Mouse (Mus musculus) gastrocnemius, adult 18-20 months (tissue): ENCODE measurements around the gene Myo6. TPM values are rescaled to one million over a fixed set of nuclear protein-coding genes. Genes with fewer than 3 reads are reported as not detected.
"Not testable (repeated sequence)": the region's sequence is repeated elsewhere in the genome, so short reads cannot be mapped to it uniquely, and the experiment has no call there.

ENCODE experiments used
- DNase-seq: peaks from one replicate; pipeline ENCODE4 v3.0.0; 2021; ENCODE audit warnings: low spot score
- total RNA-seq, 2 experiments: library from RNA; stranded (reverse); gene quantifications; 2 replicates each; pipeline ENCODE4 v1.2.3; 2021

Myo6 gene
- total RNA-seq, 2 experiments from 2014 or later = 7.1 to 8.8 TPM

DNA sequence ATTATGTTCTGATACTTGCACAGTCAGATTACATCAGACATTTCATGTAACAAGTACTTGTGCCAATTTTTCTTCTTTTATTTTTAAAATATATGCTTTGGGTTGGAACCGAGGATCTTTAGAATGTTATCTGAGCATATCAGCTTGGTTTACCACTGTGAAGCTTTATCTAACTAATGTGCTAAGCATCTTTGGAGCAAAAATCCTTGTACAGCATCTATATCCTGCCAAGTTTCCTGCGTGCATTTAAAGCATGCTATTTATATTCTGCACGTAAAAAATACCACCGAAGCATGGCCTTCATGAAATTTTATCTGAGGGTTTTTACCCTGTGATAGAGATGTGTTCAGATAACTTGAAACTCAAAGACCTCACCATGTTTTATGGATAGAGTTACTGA, 131.3 kb downstream of the Myo6 start:
- DNase-seq = no peak

DNA sequence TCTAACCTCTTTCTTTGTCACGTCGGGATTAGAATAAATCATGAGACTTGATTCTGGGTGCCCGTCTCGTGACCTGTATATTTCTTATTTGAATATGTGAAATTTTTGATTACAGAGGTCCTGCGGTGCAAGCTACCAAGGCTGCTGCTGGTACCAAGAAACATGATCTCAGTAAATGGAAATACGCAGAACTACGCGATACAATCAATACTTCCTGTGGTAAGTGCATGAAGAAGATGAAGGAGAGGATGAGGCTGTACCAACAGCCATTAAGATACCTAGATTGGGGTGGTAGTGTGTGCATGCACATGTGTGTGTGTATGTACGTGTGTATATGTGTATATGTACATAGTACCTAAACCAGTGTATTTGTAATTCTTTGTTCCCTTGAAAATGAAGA, 134.2 kb downstream of the Myo6 start:
- DNase-seq = no peak

DNA sequence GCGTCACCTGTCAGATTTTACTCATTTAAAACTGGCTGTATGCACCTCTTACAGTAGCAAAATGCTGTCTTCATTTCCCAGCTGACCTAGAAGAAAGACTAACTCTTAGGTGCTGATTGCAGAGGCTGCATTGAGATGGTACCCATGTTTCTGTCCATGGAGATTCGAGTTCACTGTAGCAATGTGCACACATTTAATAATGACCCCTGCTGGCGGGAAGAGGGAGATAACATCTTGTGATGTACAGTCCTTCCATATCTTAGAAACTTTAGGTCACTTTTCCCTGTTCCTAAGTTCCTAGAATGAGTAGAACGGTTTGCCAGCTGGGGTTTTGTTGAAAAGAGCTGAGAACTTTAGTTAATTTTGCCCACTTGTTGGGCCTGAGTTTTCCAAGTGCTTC, 138.7 kb downstream of the Myo6 start:
- DNase-seq = peak; percentile 4

DNA sequence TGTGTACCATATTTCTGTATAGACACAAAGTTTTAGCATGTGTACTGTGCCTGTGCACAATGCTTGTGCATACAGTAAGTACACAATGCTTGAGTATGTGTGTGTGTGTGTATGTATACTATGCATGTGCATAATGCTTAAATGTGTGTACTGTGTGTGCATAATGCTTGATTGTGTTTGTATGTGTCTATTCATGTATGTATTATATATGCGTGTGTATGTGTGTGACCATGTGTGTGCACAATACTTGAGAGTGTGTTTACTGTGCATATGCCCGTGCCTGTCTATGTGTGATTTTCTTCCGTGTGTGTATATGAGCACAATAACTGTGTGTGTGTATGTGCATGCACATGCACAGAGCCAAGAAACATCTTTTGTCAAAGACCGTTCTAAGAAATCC, 141.6 kb downstream of the Myo6 start:
- DNase-seq = no peak

DNA sequence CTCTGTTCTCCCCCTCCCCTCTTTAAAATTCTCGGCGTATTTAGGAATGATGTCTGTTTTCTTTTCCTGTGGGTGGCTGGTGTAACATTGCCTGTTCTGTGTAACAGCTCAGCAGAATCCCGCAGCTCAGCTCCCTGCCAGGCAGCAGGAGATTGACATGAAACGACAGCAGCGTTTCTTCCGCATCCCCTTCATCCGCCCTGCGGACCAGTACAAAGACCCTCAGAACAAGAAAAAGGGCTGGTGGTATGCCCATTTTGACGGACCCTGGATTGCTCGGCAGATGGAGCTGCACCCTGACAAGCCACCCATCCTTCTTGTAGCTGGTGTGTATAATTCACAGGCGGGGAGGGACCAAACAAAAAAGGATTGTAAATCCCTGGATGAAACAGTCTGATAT, 142.0 kb downstream of the Myo6 start:
- no peak for DNase-seq

DNA sequence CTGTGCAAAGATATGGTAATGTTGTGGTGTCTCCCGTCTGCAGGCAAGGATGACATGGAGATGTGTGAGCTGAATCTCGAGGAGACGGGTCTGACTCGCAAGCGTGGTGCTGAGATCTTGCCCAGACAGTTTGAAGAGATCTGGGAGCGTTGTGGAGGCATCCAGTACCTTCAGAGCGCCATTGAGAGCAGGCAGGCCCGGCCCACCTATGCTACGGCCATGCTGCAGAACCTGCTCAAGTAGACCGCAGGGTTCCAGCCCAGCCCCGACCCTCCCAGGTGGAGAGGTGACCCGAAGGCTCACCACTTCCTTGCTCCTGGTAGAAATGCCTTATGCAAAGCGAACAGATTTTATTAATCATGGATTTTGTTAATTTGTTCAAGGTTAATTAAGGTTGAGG, 142.8 kb downstream of the Myo6 start:
- no peak for DNase-seq

DNA sequence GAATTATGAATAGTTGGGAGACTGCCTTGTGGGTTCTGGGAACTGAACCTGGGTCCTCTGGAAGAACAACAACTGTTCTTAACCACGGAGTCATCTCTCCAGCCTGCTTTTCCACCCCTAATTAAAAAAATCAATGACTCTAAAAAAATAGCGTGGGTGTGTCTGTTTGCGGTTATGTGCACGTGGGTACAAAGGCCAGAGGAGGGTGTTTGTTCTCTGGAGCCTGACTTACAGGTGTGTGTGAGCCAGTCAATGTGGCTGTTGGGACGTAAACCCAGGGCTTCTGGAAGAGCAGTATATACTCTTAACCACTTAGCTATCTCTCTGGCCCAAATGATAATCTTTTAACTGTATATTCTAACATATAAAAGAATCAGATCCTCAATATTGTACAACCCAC, 148.8 kb downstream of the Myo6 start:
- no peak for DNase-seq

DNA sequence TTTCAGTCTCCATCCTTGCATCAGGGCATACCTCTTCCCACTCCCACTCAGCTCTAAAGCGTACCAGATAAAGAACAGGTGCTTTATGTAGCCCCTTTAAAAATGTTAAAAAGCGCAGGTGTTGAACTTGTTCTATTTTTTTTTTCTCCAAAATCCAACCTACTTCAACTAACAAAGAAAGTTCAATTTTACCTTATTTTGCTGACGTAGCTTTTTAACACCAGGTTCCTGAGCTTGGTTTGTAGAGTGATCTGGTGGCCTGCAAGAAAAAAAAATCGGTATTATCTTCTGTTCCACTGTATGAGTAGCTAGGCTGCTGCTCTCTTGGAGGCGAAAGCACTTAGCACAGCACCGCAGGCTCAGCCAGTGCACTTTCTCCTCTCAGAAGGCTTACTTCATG, 151.1 kb downstream of the Myo6 start:
- no peak for DNase-seq

DNA sequence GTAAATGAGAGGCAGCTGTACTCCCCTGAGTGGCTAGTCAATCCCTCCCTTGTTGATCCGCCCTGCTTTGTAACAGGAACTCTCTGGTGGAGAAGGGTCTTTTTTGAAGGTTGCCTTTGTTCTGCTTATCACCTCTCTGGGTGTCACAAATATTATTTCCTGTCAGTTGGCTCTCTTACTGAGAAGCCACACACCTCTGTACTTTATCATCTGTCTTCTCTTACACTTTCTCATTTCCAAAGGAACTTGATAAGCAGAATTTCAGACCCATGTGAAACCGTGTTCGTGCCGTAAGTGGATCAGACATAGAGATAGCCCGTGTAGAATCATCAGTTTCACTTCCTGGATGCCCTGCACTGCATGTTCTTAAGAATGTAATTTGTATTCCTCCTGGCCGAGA, 153.2 kb downstream of the Myo6 start:
- no peak for DNase-seq

DNA sequence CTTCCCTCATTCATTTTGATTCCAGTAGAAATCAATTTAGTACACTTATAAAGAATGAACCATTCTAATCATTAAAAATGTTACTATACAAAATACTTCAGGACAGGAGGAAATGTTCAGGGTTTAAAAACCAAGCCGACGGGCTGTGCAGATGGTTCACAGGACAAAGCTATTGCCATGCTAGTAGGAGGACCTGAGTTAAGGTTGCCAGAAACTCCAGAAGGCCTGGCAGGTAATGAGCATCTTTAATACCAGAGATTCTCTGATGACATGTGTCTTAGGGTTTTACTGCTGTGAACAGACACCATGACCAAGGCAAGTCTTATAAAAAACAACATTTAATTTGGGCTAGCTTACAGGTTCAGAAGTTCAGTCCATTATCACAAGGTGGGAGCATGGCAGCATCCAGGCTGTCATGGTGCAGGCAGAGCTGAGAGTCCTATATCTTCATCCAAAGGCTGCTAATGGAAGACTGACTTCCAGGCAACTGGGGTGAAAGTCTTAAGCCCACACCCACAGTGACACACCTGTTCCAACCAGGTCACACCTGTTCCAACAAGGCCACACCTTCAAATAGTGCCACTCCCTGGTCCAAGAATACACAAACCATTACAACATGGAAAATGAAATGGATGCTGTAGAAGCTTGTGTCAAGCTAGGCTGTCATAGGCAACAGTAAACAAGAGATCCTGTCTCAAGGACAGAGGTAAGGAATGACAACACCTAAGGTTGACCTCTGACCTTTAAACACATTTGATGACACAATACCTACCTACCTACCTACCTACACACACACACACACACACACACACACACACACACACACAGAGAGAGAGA, 156.4 kb downstream of the Myo6 start:
- DNase-seq = not testable (repeated sequence)

DNA sequence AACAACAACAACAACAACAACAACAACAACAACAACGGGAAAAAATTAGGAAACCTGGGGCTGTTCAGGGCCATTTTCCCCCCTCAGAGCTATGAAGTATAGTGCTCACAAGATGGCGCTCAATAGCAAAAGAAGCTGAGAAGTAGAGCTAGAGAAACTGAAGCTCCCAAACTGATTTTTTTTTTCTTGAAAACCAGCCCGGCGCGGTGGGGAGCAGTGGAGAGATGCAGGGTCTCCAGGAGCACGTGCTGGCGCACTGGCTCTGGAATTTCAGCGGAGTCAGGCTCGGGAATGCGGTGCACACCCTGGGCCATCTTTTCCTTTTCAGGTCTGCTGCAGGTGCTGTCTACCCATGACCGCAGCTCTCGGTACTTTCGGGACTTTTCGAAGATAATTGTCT, 167.3 kb downstream of the Myo6 start:
- DNase-seq = peak; percentile 9

DNA sequence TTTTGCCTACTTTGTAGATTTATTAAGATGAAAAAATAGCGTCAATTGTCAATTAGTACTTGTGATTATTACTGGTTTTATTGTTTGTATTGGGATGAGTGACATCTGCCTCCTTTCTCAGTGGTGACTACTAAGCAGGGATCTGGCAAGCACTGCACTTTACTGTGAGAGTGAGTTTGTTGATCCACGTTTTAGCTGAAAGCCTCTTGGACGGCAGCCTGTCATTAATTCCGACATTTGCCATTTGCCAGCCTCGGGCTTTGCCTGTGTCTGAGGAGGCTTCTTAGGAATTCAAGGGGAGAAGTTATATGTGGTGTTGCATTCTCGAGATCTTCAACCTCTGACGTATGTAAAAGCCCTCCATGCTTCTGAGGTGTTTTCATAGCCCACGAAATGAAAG, 168.6 kb downstream of the Myo6 start:
- no peak for DNase-seq

DNA sequence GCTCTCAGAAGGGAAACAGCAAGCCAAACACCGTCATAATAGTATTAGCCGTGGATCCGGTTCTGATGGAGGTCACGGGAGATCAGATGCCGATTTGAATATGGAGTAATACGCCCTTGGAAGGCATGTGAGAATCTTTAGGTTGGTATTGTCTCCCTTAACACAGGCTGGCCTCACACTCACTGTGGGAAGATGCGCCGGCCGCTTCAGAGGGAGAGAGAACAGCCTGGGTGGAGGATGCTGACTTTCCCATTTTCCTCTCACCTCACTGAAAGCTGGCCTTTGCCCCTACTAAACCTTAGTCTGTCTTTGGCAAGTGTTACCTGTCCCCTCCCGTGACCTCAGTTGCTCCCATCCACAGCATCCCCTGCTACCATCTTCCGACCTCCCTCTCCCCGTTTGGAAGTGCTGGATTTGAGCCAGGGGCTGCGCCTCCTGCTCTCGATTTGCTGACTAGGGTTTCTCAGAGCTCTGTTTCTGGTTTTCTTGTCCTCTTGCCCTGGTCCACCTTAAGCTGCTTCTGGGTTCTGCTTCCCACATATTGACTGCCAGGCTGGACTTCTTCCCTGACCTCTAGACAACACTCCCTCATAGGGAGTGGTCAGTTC, 169.3 kb downstream of the Myo6 start:
- no peak for DNase-seq

DNA sequence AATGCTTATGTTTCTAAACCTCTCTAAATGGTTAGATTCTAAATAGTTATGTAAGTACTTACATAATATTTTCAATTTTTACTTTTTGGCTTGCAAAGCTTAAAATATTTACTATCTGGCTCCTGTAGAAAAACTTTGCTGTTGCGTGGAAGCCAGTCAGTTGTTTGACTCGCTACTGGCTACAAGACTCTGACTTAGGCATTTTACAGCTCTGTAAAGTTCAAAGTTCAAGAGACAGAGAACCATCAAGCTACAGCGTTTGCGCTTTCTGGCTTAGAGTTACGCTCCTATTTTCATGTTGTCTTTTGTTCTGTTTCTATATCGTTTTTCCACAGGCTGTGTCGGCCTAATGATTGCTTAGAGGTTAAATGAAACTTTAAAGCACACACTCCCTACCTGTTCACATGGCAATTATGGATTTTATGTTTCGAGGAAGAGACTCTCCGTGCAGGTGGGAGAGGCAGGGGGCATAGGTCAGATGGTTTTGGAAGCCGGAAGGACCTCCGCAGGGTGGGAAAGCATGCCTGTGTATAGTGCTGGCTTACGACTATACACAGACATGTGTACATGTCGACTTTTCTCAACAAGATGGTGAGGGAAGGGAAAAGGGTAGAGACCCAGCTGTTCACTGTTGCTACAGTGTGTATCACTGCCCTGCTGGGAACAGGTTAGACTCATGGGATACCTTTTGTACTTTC, 171.0 kb downstream of the Myo6 start:
- DNase-seq = no peak

DNA sequence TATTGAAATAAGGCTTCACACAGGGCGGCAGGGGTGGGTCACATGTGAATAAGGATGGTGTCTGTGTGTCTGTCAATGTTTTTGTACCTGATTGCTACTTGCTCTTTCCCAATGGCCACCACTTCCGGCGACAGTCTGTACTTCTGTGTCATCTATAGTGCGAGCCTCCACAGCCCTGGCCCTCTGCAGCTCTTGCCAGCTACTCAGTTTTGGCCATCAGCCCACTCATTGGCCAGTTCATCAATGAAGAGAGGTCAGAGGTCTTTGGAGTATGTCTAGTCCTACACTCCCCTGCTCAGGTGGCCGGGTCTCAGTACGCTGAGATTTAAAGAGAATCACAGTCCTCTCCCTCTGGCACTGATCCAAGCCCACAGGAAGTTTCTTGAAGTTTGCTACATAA, 173.2 kb downstream of the Myo6 start:
- no peak for DNase-seq

DNA sequence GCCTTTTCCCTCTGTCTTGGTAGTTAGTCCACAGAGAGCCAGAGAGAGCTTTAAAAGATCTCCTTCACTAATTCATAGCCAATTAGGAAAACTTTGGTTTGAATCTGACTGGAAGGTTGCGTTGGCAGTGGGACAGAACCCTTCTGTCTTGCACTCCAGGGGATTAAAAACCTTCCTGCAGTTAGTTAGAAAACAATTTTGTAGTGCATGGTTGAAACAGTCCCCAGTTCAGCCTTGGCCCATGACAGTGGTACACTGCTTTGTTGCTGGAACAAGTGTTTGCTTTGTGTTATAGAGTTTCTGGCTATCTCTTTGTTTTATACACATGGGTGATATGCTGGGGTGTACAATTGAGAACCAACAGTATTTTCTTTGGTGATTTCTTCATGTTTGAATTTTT, 176.1 kb downstream of the Myo6 start:
- DNase-seq = no peak

DNA sequence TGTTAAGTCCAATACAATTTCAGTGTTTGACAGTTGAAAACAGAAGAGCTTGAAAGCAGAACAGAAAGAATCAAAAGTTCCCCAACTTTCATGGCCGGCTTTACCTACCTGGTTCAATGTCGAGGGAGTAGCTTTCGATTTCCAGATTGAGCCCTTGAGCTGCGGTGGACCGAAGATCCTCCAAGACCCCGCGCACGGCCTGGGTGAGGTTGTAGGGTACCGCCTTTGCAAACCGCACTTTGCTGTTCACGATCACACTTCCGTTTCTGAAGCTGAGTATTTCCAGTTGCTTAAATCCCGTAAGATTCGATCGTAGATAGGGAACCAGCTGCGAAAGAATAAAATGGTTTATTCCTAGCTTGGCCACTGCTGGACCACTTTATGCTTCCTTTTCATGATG, 176.9 kb downstream of the Myo6 start:
- no peak for DNase-seq

DNA sequence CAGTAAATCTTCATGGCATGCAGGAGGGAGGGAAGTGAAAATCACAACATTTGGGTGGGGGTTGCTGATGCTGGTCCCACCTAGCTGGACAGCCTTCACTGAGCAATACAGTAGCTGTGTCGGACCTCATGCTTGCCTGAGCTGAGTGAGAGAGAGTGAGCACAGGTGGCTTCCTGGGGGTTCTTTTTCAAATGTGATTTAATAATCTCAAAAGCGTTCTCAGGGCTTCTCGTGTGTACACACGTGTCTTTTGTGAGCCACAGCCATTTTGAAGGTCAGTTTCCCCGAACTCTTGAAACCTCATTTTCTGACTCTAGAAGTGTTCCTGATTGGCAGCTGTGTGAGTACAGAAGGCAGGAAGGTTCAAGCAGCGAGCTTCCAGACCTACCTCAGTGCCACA, 177.7 kb downstream of the Myo6 start:
- DNase-seq = no peak

DNA sequence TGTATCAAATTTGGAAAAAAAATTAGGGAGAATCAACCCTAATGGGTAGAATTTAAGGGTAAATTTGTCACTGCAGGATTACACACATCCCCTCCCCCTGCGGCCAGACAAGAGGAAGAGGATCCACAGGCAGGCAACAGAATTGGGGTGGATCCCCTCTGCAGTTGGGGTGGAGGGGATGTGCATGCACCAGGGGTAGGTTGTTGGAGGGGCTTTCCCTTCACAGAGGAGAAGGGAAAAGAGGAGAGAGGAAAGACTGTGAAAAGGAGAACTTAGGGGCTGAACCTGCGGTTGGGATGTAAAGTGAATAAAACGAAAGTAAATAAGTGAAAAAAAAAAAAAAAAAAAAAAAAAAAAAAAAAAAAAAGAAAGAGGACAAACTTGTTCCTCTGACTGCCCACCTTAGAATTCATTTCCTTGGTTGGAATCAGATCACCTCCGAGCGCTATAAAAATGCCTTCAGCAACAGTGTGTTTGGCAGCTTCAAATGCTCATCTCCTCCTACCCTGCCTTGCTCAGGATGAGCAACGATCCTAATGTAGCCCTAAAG, 179.7 kb downstream of the Myo6 start:
- DNase-seq = no peak

DNA sequence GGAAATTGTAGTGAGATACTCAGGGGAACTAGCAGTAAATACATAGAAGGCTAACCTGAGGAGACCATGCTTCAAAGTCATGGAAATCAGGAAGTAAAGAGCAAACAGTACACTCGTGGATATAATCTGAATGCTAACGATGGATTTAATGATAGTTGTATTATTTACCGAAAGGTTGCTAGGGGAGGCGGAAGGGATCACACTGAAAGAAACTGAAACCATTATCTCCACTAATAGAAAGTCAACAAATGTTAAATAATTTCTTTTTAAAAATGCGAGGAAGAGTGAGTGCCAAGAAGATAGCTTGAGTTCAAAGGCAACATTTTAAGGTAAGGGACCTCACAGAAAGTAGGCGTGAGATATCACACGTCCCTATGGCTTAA, 186.5 kb downstream of the Myo6 start:
- DNase-seq = no peak

DNA sequence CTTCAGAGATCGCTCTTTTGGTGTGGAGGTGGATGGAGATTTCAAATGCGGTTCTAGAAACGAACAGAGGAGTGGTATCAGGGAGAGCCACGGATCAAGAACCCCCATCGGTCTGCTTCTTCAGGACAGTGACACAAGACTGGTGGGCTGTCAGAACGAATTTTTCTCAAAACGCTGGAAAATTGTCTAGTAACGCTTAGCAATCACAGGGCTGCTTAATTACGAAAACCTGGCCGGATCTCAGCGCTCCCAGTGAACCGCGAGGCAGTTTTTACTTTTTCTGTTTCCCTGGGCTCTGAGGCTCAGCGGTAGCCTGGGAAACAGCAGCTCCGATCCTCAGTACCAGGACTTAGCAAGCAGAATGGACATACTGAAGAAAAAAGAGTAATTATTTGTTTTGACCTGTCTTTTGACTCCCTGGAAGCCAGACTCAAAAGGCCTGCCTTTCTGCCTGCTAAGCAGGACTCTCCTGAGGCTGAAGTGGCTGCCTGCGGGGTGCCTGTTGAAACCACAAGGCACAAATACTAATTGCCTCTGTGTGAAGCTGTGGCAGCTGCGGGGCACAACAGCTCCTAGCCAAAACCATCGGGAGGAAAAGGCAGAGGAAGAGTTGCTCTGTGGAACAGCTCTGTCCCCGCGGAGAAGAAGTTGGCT, 187.0 kb downstream of the Myo6 start:
- no peak for DNase-seq

DNA sequence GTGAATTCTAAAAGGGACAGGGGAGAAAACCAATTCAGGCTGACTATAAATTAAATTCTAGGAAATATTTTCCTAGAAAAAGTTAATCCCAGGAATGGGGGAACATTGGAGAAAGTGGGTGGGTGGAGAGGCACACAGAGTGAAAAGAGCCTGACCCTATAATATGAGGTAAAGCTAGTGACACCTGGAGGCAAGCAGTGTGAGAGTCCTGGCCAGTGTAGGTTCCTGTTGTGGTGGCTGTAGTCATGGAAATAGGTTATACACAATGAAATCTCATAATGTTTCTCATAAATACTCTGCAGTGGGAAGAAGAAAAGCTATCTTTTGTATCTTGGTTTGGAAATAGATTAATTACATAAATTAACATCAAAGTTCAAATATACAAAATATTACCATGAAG, 195.2 kb downstream of the Myo6 start:
- no peak for DNase-seq
